Mouse (Mus musculus): Measurements from ENCODE around the gene Serhl.

Serhl gene

GRCm38 (mm10) chr15:83084022-83084640, 5.2 kb upstream of the Serhl start:
- DNase-seq (ENCODE audit: inconsistent age in 2 of 2, low spot score in 1 of 2), result peak in 1 of 2 experiments; percentile 28

DNA sequence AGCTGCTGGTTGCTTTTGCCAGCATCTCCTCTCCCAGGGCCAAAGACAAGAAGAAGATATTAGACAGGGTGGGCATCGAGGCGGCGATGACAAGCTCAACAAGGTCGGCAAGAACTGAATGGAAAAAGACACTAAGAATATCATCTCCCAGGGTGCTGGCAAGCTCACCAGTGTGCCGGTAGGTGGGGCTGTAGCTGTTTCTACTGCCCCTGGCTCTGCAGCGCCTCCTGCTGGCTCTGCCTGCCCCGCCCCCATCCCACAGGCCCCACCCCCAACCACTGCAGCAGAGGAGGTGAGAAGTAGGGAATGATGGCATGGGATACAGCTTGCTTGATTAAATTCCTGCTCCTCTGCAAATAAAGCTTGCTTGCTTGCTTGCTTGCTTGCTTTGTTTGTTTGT, 3.4 kb upstream of the Serhl start:
- DNase-seq (ENCODE audit: inconsistent age in 2 of 2, low spot score in 1 of 2), result peak; percentile 57 to 82

- DNase-seq (ENCODE audit: inconsistent age in 2 of 2, low spot score in 1 of 2), result no peak
Observed at GRCm38 (mm10) chr15:83086636-83087328, 2.5 kb upstream of the Serhl start.

- no peak for DNase-seq (ENCODE audit: inconsistent age in 2 of 2, low spot score in 1 of 2)
Observed at GRCm38 (mm10) chr15:83088495-83089428, 544 bp upstream of the Serhl start.

GRCm38 (mm10) chr15:83090874-83091273, 1.6 kb downstream of the Serhl start:
- peak in 1 of 2 experiments; percentile 46 for DNase-seq (ENCODE audit: inconsistent age in 2 of 2, low spot score in 1 of 2)

DNA sequence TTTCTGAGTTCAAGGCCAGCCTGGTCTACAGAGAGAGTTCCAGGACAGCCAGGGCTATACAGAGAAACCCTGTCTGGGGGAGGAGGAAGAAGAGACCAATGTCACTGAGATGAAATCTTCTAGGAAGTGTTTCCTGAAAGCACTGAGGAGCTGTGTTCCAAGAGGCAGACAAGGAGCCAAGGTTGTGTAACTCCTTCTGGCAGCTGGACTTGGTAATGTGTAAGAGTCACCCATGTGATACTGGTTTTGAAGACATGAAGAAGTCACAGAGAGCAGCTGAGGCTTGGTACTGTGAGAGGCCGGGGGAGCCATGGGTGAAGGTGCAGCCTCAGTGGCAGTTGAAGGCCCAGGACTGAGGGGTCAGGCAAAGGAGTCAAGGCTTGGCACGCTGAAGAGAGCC, 4.4 kb downstream of the Serhl start:
- DNase-seq (ENCODE audit: inconsistent age in 2 of 2, low spot score in 1 of 2), result peak in 1 of 2 experiments; percentile 51

DNA sequence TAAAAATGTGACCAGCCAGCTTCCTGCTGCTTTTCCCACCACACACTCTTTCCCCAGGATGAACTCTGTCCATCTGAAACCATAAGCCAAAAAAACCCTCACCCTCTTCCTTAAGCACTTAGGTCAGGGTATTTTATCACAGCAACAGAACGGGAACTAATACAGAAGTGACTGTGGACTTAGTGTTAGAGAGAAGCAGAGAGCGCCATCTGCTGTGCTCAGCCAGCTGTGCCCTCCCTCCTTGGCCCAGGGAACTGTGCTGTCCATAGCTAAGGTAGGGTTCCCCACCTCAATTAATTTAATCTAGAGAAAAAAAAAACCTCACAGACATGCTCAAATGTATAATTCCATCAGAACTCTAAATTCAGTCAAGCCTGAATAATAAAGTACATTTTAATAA, 6.6 kb downstream of the Serhl start:
- DNase-seq (ENCODE audit: inconsistent age in 2 of 2, low spot score in 1 of 2), result no peak

DNA sequence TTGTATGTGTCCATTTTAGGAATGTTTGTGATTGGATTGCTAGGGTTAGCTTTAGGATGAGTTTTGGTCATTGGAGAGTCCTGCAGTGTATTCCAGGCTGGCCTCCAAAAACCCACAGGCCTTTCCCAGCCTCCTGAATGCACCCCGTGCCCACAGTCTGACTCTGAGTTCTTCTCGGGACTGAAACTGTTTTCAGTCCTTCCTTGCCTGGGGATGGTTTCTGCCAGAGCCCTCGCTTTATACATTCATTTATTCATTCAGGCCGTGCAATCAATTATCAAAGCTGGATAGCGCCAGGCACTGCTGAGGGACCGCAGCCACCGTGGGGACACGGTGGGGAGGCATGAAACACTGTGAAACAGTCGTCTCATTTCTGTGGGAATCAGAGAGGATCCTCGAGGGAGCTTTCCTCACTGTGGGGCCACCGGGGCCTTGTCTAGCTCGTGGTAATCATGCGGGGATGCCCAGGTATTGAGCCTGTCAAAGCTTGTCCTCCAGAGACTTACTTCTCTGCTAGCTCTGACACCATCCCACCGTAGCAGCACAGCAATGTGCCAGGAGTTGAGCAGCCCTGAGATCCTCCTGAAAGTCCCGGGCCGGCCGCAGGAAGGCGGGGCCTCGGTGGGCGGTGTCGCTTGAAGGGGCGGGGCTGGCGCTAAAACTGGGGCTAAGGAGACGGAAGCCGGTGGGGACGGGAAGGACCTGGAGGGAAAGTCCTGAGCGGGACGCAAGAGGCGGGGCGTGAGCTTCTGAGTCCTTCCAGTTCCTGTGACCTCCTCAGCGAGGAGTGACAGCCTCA, 10.4 kb downstream of the Serhl start:
- peak; percentile 97 to 99 for DNase-seq (ENCODE audit: inconsistent age in 2 of 2, low spot score in 1 of 2)

GRCm38 (mm10) chr15:83100332-83100662, 11.0 kb downstream of the Serhl start:
- no peak for DNase-seq (ENCODE audit: inconsistent age in 2 of 2, low spot score in 1 of 2)

DNA sequence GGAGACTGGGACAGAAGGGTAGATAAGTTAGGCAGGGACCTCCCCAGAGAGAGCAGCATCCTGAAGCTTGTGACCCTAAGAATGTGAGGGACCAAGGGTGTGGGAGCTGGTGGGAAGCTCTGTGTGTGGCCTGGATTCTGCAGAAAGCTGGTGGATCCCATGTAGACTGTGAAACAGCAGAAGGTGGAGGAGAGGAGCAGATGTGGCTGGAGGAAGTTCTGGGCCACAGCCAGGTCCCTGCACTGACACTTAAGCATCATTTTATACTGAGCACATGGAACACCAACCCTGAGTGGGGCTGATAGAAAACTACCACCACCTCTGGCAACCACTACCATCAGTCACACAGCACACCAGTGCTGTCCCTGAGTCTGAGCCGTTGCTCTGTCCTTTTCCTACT, 13.8 kb downstream of the Serhl start:
- DNase-seq (ENCODE audit: inconsistent age in 2 of 2, low spot score in 1 of 2), result no peak

DNA sequence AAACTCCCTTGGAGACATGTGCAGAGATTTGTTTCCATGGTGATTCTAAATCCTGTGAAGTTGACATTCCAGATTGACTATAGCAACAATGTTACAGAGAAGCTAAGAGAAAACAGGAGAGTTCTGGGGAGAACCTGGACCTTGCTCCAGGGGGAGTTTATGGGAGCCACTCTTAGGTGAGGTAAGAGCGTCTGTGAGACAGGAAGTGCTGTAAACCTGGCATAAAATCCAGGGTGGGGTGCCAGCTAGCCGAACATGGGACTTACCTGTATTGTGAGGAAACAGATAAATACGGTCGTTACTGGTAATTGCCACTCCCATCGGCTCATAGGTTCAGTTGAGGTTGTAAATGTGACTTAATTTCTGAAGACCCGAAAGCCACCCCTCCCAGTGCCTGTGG, 17.1 kb downstream of the Serhl start:
- peak in 1 of 2 experiments; percentile 20 for DNase-seq (ENCODE audit: inconsistent age in 2 of 2, low spot score in 1 of 2)

GRCm38 (mm10) chr15:83107814-83108213, 18.5 kb downstream of the Serhl start:
- DNase-seq (ENCODE audit: inconsistent age in 2 of 2, low spot score in 1 of 2), result no peak

DNA sequence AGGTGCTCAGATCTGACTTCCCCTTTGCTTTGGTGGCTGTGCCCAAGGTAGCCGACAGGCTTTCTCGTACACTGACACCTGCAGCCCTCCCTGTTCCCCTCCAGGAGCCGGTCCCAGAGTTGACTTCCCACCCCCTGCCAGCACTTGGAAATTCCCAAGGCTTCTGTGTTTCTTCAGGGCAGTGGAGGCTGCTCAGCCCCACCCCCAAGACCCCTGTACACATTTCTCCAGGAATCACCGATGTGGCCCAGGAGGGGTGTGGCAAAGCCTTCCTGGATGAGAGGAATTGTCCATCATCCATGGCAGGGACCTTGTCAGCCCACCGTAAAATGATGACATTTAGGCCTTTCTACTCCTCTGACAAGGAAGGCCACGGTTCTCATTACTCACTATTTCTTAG, 22.0 kb downstream of the Serhl start:
- DNase-seq (ENCODE audit: inconsistent age in 2 of 2, low spot score in 1 of 2), result peak in 1 of 2 experiments; percentile 75

DNA sequence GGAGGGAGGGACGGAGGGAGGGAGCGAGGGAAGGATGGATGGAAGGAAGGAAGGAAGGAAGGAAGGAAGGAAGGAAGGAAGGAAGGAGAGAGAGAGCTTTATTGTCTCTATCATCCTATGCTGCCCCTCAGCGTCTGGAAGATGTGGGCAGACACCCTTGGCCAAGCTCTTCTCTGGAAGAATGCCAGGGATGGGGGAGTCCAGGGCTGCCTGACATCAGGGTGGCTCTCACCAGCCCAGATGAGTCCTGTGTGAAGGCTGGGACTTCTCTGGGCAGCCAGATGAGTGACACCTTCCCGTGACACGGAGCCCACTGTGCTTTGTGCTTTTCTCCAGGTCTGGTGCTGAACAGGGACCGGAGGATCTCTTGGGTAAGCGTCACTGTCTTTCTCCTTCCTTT, 22.6 kb downstream of the Serhl start:
- DNase-seq (ENCODE audit: inconsistent age in 2 of 2, low spot score in 1 of 2), result peak in 1 of 2 experiments; percentile 55

DNA sequence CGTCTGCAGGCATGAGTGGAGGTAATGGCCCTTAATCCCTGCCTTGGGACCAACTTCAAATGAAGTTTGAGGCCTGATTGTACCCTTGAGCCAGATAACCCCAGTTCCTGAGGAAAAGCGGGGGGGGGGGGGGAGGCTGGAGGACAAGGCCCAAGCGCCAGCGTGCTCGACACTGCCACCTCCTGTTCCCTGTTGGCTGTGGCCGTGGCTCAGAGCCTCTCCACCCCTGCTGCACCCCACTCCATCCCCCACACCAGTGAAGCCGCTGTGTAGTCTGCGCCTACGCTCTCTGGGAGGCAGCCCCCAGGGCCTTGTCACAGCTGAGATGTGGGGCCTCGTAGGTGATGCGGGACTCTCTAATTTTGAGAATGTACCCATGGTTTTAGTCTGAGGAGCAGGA, 23.6 kb downstream of the Serhl start:
- DNase-seq (ENCODE audit: inconsistent age in 2 of 2, low spot score in 1 of 2), result peak; percentile 81 to 92

- DNase-seq (ENCODE audit: inconsistent age in 2 of 2, low spot score in 1 of 2), result no peak
Observed at GRCm38 (mm10) chr15:83114106-83114505, 24.8 kb downstream of the Serhl start.

DNA sequence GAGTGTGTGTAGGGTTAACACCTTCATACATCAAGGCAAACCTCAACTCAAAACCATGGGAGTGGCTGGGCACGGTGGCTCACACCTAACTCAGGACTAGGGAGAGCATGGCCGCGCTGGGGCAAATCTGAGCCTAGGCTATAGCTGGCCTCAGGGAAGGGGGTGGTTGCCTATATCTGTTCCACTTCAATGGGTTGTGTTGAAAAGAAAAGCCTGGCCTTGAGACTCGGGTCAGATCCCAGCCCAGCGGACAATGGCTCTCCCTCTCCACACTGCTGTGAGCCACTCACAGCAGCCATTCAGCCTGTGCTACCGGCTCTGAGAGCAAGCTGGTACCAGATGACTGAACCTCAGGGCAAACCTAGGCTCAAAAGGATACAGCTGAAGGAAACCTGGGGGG, 25.8 kb downstream of the Serhl start:
- DNase-seq (ENCODE audit: inconsistent age in 2 of 2, low spot score in 1 of 2), result no peak

- DNase-seq (ENCODE audit: inconsistent age in 2 of 2, low spot score in 1 of 2), result peak; percentile 56 to 78
Observed at GRCm38 (mm10) chr15:83118360-83118759, 29.1 kb downstream of the Serhl start.

GRCm38 (mm10) chr15:83121709-83122565, 32.6 kb downstream of the Serhl start:
- peak; percentile 57 to 78 for DNase-seq (ENCODE audit: inconsistent age in 2 of 2, low spot score in 1 of 2)

DNA sequence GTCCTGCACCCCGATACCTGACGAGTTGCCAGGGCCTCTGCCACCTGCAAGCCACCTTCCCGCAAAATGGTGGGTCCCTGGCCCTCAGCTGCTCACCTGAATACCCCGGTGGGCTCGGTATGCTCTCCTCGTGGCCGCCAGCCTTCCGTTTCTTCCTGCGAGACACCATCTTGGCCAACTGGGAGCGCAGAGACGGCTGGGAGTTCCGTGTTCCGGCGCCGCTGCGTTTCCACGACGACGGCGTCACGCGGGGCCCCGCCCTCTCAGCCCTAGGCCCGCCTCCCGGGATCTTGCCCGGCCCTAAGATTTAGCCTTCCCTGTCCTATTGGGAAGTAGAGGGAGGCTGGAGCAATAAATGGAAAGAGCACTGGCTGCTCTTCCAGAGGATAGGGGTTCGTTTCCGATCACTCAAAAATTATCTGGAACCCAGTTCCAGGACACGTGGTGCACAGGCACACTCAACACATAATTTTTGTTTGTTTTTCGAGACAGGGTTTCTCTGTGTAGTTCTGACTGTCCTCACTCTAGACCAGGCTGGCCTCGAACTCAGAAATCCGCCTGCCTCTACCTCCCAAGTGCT, 33.4 kb downstream of the Serhl start, which contains the start of gene Rrp7a:
Gene Rrp7a, minus strand, starts transcription at position 236 of the 580 bp plus-strand sequence.
- peak; percentile 95 to 98 for DNase-seq (ENCODE audit: inconsistent age in 2 of 2, low spot score in 1 of 2)

All from adrenal gland, adult (tissue).